Mouse (Mus musculus) layer of hippocampus, adult 18-20 months (tissue): Measurements from ENCODE around the gene Sema4c. TPM values are rescaled to one million over a fixed set of nuclear protein-coding genes. Genes with fewer than 3 reads are reported as not detected.
A peak's percentile ranks its signal among the peaks of the same experiment; 100 is the strongest.

Source experiments
- DNase-seq, 2 experiments: peaks; one replicate each; pipeline ENCODE4 v3.0.0; 2022; ENCODE audit warnings: low spot score in 2 of 2
- total RNA-seq, 2 experiments: library from RNA; stranded (reverse); gene quantifications; 2 replicates each; pipeline ENCODE4 v1.2.3; 2021

Gene Sema4c
- total RNA-seq, 2 experiments from 2014 or later: 9.7 to 10.6 TPM

DNA sequence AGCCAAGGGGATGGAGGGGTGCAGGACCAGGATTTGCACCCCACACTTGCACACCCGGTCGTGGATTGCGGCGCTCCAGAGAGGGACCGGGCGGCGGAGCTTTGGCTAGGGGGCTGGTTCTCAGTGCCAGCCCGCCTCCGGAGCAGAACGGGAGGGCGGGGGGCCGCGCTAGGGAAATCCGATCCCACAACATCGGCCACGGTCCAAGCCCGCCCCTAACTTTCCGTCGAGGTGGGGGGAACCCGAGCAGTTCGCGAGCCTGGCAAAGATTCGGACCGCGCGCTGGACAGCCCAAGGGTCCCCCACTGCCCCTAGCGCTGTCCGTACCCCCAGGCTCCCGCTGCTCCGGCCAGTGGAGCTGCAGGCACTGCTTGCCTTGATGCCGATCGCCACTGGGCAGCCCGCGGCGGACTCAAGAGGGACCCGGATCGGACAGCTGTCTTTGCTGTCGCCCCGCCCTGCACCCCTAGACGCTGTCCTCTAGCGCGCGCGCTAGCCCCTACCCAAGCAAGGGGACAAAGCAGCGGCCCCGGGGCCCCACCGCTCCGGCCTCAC is 615 bp downstream of the Sema4c start:
- peak; percentile 56 to 69 for DNase-seq

DNA sequence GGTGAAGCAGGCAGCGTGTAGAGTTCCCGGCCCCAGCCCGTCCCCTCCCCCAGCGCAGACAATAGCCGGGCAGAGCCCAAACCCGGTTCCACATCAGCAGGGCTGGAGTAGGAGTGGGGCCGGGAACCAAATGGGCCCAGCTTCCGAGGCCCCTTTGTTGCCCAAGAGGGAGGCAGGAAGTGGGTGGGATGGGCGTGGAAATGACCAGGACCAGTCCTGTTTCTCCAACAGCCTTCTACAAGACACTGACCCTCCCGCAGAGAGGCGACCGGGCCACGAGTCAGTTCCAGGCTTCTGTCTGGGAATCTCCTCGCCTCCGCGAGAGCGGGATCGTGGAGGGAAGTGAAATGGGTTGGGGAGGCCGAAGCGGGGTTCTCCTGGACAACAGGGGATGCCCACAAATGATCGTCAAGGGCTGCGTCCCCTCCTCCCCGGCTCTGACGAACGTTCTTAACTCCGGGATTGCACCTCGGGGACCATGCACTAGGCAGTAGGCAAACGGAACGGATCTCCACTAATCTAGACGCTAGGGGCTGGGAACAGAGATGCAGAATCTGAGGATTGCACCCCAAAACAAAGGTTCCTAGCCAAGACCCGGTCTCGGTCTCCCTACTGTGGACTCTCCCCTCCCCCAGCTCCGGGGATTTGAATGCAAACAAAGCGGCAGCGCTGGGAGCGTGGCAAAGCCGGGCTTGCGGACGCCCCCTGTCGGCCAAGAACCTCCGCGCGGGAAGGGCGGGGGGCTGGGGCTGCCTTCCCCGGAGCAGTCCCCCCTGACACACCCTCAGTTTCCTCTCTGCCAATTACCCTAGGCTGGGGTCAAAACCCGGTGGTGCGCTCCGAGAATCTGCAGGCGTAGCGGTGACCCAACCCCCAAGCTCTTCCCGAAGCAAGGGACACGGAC is 1.3 kb downstream of the Sema4c start:
- peak; percentile 83 to 95 for DNase-seq

GRCm38 (mm10) chr1:36555798-36556395 is 2.3 kb downstream of the Sema4c start:
- DNase-seq: no peak

- DNase-seq: no peak
These were observed 3.3 kb downstream of the Sema4c start for GRCm38 (mm10) chr1:36554633-36555399.

DNA sequence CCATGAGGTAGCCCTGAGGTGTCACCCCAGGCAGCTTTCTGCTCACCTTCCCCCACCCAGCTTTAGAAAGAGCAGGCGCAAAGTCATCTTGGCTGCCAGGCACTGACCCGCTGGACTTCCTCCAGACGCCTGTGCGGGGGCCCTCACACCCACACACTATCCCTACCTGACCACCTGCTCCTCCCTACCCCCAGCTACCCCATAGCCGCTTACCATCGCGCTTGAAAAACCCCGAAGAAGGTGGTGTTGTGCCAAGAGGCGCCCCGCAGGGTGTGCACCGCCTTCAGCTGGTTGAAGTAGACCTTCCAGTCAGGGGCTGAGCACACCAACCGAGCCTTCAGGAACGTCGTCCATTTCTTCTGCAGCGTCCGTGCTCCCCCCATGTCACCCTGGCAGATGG is 5.6 kb downstream of the Sema4c start:
- no peak for DNase-seq

GRCm38 (mm10) chr1:36551904-36552303 is 6.2 kb downstream of the Sema4c start:
- DNase-seq: no peak

DNA sequence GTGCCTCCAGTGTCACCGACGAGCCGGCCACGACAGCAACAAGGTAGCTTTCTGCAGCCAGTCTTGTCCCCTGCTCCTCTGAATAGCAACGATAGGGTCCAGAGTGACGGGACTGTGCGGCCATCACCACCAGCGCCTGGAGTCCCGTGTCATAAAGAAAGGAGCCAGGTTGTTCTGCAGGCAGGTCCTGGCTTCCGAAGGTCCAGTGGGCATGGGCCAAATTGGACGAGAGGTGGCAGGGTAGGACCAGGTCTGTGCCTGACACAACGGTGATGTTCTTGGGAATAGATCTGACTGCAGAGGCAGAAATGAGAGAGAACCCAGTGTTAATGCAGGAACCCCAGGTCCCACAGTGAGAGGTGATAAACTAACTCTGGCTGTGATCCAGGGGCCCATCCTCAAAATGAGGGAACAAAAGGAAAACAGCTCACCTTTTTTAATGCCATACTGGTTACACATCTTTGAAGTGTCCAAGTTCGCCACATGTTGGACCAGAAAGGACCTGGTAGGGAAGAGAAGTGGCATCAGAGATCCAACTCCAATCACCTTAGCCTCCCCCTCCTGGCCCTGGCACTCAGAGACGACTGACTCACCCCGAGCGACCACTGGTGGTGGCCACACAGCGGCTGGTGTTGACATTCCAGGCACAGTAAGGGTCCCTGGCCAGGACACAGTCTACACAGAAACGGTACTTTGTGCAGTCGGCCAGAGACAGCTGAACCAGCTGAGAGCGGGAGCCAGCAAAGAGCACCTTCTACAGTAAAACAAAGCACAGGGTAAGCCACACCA is 7.9 kb downstream of the Sema4c start:
- no peak for DNase-seq

DNA sequence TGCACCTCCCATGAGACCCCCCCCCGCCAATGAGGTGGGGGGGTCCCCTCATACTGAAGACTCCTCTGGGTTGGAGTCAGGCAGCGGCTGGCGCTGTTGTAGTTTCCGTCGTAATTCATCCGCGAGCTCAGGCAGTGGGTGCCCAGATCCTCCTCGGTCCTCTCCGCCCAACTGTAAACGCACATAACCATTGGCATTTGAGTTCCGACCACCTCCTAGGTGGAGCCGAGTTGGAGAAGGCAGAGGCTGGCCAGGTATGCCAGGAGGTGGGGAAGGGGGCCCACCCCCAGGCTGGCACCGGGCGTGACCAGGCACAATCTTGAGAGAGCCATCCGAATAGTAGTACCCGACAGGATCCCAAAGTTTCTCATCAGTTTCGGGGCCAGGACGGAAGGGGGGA is 8.7 kb downstream of the Sema4c start:
- DNase-seq: no peak

DNA sequence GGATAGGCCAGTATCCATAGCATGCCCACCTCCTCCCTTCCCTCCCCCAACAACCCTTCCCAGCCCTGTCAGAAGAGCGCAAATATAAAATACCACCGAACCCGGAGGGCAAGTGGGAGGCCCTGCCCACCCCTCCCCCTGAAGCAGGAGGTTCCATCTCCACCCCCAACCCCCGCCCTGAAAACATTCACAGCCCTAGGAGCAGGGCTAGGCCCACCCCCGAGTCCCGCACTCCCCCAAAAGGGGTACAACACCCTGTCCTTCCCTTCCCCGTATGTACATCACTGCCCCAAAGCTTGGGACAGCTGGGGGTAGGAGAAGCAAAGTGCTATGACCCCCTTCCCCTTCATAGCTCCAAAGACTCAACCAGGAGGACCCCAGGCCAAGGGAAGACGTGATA is 9.4 kb downstream of the Sema4c start:
- no peak for DNase-seq

- DNase-seq: peak in 1 of 2 experiments; percentile 28
These were observed 10.1 kb downstream of the Sema4c start for GRCm38 (mm10) chr1:36547981-36548598.

- peak; percentile 97 to 99 for DNase-seq
These were observed 11.2 kb downstream of the Sema4c start, which contains the start of gene Ankrd39 for GRCm38 (mm10) chr1:36546888-36547471. TSS of gene Ankrd39 (minus strand) at chr1:36547445.

- DNase-seq: peak in 1 of 2 experiments; percentile 46
These were observed 12.1 kb downstream of the Sema4c start for GRCm38 (mm10) chr1:36545845-36546600.

DNA sequence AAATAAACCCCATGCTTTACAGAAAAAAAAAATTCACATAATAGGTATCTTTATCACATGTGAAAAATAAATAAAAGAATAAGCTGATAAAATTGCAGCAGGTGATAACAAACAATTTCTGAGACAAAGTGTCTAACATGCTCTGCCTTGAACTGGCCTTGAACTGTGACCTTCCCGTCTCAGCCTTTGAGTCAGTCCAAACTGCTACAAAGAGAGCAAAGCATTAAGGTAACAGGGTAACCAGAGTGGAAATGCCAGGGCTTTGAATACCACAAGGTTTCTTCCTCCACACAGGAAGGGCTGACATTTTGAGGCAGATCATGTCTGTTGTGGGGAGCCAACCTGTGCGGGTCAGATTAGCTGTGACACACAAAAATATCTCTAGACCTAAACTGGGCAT is 12.8 kb downstream of the Sema4c start:
- no peak for DNase-seq

- no peak for DNase-seq
These were observed 15.2 kb downstream of the Sema4c start for GRCm38 (mm10) chr1:36542925-36543324.

DNA sequence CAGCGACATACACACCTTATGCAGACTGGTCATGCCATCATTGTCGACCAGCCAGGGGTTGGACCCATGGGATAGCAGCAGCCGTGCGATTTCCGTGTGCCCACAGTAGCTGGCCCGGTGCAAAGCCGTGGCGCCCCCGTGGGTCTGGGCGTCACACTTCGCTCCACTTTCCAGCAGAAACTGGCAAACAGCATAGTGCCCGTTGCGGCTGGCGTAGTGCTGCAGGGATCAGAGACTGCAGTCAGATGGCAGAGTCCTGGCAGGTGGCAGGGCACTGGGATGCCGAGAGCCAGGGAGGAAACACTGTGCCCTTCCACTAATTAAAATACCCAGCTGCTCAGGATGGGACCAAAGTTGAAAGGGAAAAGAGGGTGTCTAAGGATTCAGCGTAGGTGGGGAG is 16.3 kb downstream of the Sema4c start:
- no peak for DNase-seq

DNA sequence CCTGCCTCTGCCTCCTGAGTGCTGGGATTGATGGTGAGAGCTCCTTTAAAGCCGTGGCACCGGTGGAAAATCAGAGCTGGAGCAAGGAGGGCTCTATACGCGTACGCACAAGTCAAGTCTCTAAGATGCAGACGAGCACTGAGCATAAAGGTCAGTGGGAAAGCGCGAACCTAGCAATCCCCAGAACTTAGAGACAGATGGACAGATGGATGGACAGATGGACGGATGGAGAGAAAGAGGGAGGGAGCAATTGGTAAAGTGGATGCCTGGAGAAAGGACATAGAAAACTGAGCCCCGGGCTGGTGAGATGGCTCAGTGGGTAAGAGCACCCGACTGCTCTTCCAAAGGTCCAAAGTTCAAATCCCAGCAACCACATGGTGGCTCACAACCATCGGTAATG is 17.3 kb downstream of the Sema4c start:
- DNase-seq: no peak

DNA sequence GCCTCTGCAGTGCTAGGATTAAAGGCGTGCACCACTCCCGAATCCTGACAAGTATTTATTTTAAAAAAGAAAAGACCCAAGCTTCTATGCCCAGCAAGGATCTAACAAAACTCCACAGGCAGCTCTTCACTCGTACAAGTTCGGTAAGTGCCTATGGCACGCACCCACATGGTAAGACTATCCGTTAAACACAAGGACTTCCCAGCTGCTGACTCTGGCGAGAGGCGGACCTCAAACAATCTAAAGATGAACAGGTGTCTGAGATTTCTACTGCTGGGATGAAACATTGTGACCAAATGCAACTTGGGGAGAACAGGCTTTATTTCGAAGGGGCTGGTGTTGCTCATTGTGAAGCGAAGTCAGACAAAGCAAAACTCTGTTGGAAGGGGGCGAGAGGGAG is 18.0 kb downstream of the Sema4c start:
- no peak for DNase-seq

GRCm38 (mm10) chr1:36539186-36539585 is 19.0 kb downstream of the Sema4c start, which contains the start of gene Gm42417:
TSS of gene Gm42417 (minus strand) at chr1:36539429.
- DNase-seq: no peak

- DNase-seq: no peak
These were observed 19.4 kb downstream of the Sema4c start for GRCm38 (mm10) chr1:36538727-36539126.
